Mouse (Mus musculus) ZHBTc4 (cell line): ENCODE measurements around the gene Il23r.
A peak's percentile ranks its signal among the peaks of the same experiment; 100 is the strongest.
"Not testable (repeated sequence)": the region's sequence is repeated elsewhere in the genome, so short reads cannot be mapped to it uniquely, and the experiment has no call there.

Experiments used
- DNase-seq: peaks from one replicate; pipeline ENCODE4 v3.0.0-alpha.2; 2011; ENCODE audit warnings: low read depth, low spot score

Il23r gene

GRCm38 (mm10) chr6:67491755-67492154, at the start of gene Il23r:
Gene Il23r (minus strand): TSS chr6:67491855.
- no peak for DNase-seq

- DNase-seq: peak; percentile 55
Measured at GRCm38 (mm10) chr6:67535777-67536054, 44.1 kb upstream of the Il23r start, which contains the start of gene Tacstd2. Gene Tacstd2 (minus strand): TSS chr6:67535796.

GRCm38 (mm10) chr6:67535005-67535776, 43.5 kb upstream of the Il23r start:
- DNase-seq: peak; percentile 69

- peak; percentile 61 for DNase-seq
Measured at GRCm38 (mm10) chr6:67534191-67535004, 42.7 kb upstream of the Il23r start.

- DNase-seq: peak; percentile 79
Measured at GRCm38 (mm10) chr6:67532665-67533440, 41.2 kb upstream of the Il23r start.

GRCm38 (mm10) chr6:67531822-67532162, 40.1 kb upstream of the Il23r start:
- peak; percentile 16 for DNase-seq

GRCm38 (mm10) chr6:67530992-67531821, 39.6 kb upstream of the Il23r start:
- peak; percentile 16 for DNase-seq

- no peak for DNase-seq
Measured at GRCm38 (mm10) chr6:67526356-67526755, 34.7 kb upstream of the Il23r start.

- peak; percentile 54 for DNase-seq
Measured at GRCm38 (mm10) chr6:67510752-67511151, 19.1 kb upstream of the Il23r start.

GRCm38 (mm10) chr6:67501938-67502337, 10.3 kb upstream of the Il23r start:
- DNase-seq: not testable (repeated sequence)

GRCm38 (mm10) chr6:67481012-67481411, 10.6 kb downstream of the Il23r start:
- DNase-seq: no peak

- DNase-seq: no peak
Measured at GRCm38 (mm10) chr6:67471242-67471641, 20.4 kb downstream of the Il23r start.

GRCm38 (mm10) chr6:67459424-67459823, 32.2 kb downstream of the Il23r start:
- DNase-seq: no peak

- DNase-seq: no peak
Measured at GRCm38 (mm10) chr6:67451330-67451729, 40.3 kb downstream of the Il23r start.

- DNase-seq: no peak
Measured at GRCm38 (mm10) chr6:67445866-67446265, 45.8 kb downstream of the Il23r start.

GRCm38 (mm10) chr6:67443124-67443523, 48.5 kb downstream of the Il23r start:
- no peak for DNase-seq

GRCm38 (mm10) chr6:67437814-67438385, 53.8 kb downstream of the Il23r start:
- DNase-seq: no peak

- DNase-seq: no peak
Measured at GRCm38 (mm10) chr6:67437028-67437427, 54.6 kb downstream of the Il23r start.

GRCm38 (mm10) chr6:67436295-67436694, 55.4 kb downstream of the Il23r start:
- DNase-seq: no peak

- DNase-seq: no peak
Measured at GRCm38 (mm10) chr6:67435711-67436110, 55.9 kb downstream of the Il23r start.
